Mouse (Mus musculus) lung, postnatal 10 days (tissue): ENCODE measurements around the gene Rora.

Experiments used
- DNase-seq: peaks from one replicate; pipeline ENCODE4 v3.0.0; 2021

Rora gene

DNA sequence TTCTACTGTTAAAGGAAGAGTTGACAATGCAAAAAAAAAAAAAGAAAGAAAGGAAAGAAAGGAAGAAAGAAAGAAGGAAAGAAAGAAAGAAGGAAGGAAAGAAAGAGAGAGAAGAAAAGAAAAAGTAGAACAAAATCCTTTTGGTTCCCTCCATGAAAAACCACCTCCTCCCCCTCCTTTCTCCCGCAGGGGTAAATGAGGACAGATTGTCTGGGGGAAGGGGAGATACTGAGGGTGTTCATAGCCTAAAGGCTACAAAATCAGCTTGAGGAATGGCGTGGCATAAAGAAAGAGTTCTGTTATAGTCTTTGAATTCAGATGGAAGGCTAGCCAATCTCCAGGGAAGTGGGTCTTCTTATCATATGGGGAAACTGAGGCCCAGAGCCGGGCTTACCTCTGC, 107.3 kb downstream of the Rora start:
- DNase-seq, result no peak

DNA sequence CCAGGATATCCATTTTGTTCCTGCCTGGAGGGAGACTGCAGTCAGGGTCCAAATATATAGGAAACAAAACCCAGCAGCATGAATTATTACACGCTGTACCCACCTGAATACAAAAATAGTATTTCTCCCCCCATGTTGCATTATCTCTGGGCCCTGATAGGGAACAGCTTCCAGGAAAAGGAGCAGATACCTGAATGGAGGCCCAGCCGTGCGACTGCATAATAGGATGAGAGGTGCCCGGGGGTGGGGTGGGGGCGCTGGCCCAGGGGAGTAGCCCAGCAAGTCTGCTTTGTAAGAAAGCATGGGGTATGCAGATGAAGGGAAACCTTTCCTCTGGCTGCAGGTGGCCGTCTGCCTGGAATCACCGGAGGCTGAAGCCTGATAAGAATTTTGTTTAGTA, 108.1 kb downstream of the Rora start:
- DNase-seq, result no peak

DNA sequence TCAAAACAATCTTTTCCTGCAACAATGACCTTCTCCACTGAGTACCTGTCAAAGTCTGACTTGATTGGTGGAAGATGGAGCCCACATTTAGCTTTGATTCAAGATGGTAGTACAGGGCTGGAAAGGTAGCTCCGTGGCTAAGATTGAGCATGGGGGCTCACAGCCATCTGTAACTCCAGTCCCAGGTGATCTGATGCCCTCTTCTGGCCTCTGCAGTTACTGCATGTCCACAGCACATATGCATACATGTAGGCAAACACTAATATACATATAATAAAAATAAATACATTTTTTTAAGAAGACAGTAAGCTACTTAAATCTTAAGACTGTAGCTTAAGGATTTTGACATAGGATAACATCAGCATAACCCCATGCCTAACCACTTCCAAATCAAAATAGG, 112.0 kb downstream of the Rora start:
- DNase-seq, result peak; percentile 15

DNA sequence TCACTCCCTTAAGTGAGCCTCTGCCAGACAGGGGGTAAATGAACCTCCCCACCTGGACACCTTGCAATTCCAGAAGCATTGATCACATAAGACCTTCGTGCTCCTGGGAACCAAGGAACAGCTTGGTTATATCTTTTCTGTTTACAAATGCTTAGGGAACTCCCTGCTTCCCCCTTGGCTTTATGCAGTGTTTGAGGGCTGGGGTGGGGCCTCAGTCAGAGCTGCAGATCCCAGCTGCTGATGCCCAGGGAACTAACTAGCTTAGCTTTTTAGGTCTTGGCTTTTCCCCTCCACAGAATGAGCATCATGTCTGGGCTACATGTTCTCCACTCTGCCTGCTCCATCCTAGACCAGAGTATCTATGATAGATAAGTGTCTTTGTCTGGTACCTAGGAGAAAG, 116.1 kb downstream of the Rora start:
- DNase-seq, result no peak

DNA sequence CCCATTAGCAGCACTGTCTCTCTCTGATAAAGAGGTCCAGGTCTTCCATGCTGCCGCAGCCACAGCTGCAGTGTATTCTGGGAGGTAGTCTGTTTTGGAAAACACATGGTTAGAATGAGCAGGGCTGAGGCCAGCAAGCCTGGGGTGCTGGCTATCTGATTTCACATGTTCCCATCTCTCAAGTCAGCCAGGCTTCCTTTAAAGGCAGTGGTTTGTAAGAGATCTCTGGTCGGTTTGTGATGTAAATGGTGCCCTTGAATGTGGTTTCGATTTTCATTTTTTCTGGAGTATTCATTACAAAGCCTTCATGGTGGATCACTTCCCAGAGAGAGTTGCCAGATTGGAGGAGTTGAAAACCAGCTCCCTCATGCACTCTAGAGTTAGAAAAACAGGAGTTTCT, 117.8 kb downstream of the Rora start:
- no peak for DNase-seq

DNA sequence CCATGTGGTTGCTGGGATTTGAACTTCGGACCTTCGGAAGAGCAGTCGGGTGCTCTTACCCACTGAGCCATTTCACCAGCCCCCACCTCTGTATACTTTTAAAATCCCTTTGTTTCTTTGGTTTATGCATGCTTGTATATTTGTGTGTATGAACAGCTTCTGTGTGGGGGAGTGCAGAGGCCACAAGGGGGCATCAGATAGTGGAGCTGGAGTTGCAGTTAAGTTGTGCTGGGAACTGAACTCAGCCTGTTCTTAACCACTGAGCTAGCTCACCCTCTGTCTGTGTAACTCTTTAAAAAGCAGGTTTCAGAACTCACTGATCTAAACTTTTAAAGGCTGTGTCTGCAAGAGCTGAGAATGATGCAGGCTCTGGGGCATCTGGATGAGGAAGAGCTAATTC, 120.2 kb downstream of the Rora start:
- DNase-seq, result no peak

DNA sequence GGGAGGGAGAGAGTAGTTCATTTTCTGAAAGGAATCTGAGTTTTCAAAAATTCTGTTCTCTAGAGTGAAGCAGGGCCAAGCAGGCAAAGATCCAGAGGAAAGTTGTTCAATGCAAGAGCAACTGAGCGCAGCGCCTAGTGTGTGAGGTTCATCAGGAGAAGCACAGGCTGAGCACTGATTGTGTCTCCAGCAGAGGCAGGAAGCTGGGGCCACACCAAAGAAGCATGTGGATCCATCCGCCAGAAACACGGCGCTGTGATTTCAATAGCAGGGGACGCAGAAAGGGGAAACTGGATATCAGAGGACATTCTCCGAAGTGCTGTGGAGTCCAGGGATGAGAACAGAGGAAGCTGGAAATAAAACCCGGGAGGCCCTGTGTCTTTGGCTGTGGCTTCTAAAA, 128.4 kb downstream of the Rora start:
- DNase-seq, result peak; percentile 19

DNA sequence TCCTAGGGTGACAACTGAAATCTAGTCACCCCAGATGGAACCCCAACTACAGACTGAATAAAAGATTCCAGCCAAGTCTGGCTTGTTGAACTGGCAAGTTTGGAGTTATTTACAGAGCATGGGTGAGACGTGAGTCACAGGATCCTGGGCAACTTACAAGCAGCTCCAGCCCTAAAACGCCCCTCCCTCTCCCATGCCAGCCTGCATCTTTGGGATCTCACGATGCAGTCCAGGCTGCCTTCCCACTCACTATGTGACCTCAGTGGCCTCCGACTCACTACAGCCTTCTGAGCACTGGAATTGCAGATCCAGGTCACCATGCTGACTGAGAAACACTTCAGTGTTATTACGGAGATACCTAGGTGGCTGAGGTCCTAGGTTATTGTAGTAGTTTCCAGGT, 129.0 kb downstream of the Rora start:
- no peak for DNase-seq

DNA sequence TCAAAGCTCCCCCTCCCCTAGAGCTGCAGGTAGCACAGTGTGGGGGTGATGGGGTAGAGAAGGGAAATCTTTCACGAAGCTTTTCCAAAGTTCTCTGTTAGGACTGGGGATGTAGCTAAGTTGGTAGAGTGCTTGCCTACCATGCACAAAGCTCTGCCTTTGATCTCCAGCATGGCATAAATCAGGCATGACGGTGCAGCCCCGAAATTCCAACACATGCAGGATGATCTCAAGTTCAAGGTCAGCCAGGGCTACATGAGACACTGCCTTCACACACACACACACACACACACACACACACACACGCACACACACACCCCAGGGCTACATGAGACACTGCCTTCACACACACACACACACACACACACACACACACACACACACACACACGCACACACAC, 129.7 kb downstream of the Rora start:
- no peak for DNase-seq

DNA sequence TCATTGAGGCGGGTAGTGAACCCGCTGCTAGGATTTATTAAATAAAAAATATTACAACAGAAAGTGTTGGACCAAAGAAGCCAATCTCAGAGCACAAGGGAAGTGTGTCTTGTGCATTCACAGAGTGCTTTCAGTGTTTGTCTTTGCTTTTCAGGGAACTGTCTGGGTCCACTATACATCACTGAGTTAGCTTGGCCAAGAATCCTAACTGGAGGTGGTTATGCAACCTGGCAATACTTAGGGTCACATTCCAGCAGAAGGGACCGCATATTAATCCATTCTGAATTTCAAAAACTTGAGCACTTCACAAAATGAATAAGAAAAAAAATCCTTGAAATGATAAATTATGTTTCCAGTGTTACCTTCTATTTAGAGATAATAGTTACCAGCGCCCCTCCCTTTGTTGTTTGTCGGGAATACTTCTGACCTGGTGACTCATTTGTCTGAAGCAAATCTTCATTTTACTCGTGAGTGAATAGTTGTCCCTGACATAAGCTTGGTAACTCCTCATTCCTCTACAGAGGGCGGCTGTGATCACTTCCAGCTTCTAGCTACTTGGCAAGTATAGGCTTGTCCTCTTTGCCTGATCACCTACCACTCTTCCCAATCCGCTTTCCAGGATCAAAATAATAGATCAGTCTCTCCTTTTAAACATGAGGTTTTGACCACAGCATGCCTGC, 133.2 kb downstream of the Rora start:
- no peak for DNase-seq

DNA sequence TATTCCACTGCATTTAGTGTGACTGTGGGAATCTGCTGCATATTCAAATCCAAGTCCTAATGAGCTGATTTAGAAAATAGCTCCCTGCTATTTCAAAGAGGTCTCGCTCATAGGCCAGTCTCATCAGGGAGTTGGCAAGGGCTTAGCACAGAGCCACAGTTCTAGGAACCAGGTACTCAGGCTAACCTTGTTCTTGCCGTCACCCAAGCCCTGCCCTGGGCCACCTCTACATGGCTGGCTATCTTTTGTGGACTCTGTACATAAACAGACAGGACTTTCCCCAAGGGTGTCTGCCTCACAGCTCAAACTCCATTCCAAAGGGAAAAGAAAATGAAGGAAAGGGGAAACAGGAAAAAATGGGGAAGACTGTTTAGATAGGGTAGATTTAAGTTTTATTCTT, 134.1 kb downstream of the Rora start:
- DNase-seq, result no peak

DNA sequence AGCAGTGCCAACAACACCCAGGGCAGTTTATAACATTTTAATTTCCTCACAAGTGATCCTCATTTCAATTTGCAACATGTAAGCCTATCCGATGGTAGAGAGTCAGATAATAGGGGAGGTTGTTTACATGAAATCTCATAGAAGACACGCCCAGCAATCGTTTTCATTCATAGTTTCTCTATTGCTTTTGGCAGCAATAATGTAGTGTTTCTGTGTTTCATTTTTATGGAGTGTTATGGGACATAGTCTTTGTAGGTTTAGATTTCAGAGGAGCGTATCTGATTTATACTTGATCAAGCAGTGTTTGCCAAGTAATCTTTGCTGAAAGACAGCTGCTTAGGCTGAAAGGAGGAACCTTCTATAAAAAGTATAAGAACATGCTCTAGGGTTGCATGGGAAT, 137.3 kb downstream of the Rora start:
- DNase-seq, result no peak

DNA sequence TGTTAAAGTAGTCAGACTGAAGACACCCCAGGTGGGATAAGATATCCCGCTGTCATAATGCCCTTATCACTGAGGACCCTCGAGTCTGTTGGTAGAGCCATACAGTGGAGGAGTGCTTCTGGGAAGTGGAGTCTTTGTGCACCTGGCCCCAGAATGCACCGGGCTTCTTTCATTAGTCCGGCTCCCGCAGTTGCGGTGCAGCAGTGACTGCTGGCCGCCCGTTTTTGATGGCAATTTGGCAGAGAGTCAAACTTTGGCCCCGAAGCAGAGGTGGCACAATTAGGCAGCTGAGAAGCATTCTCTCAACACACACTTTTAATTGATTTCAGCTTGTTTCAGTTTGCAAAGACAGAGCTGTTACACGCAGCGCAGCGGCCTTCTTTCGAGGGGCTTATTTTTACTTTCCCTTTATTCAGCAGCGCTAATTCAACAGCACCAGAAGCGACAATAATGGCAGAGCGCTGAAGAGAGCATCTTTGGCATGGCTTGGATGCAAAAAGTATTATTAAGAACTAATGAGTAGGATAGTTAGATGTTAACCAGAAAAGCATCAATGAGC, 138.5 kb downstream of the Rora start:
- no peak for DNase-seq

DNA sequence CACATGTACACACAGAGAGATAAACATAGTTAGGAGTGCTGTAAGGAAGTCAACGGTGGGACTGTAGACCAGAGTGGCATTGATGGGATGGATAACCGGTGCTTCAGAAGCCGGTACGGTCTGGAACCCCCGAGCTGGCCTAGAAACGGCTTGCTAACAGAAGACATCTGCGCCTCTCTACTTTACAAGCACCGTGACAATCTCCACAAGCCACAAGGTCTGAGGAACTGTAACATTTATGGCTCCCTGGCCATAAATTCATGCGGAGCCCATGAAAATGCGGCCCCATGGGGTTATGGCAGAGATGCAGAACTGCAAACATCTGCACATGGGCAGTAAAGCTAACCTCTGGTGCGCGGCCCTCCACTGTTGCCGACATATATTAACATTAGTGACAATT, 141.7 kb downstream of the Rora start:
- DNase-seq, result no peak

DNA sequence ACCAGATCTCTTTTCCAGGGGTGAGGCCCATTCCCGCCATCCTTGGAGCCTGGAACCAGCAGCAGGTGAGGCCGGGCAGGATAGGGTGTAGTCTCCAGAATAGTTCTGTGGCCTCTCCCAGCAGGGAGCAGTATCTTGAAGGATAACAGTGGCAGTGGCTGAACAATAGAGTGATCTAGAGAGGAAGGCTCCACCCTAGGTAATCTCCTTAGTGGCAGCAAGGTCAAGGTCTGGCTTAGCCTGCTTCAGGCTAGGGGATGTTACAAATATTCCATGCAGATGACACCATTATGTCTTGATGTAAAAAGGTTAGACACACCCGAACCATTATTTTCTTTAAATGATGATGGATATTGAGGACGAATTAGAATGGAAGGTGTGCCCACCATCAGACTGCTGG, 144.6 kb downstream of the Rora start:
- no peak for DNase-seq

DNA sequence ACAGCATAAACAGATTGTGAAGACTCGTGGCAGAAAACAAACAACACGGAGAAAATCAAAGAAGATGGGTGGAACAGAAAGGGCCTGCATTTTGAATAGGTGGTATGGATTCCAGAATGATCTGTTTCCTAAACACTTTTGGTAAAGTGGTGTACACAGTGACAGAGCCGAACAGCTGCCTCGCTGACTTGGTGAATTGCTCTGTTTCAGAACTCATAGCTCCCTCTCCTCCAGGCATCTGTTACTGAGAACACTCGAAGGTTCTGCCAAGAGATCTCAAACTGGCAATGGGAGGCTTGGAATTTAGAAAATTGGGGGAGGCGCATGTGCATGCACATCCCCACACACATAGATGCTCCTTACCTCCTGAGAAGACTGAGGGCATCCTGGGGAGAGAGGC, 145.5 kb downstream of the Rora start:
- no peak for DNase-seq

DNA sequence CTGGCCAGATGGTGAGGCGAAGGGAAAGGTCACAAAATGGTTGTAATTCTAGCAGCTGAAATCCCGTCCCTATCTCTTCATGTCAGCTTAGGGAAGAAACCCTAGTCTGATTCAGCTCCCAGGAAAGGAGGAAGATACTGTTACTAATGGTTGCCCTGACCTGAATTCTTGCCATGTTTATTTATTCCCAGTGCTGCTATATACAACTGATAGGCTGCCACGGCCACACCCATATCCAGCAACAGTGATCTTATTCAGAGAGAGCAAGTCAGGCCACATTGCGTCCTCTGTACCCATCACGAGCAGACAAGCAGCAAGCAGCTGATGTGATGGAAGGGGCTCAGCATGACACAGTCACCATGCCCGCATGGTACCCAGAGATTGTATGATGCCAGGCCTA, 150.6 kb downstream of the Rora start:
- DNase-seq, result no peak

DNA sequence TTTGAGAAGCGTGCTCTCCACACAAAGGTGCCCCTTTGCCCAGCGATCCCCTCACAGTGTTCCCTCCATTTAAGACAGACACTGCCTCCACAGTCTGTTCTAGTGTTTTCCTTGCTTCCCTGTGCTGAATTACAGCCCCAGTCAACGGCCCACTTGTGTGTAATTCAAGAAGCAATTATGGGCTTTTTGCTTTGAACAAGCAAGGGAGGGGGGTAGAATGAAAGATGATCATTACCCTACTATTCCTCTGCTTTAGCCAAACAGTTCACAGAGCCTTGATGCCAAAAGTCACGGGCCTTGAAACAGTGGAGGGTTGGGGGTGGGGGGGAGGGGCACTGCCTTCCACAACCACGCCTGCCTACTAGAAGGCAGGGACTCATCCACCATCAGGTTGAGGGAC, 152.2 kb downstream of the Rora start:
- DNase-seq, result no peak

DNA sequence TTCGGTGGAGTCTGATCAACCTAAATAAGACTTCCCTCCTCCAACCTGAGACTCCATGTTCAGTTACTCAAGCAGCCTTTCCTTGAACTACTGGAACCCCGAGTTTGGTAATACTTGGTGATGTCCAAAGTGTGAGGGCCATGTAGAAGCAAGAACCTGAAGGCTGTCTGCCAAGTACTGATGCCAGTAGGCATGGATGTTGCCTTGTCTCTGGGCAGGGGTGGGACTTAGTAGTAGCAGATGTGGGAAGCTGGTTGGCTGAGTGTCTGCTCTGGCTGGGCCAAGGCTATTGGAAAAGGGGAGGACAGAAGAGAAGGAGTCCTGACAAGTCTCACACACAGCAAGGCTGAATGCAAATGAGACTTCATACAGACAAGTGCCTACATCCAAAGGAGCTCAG, 154.1 kb downstream of the Rora start:
- DNase-seq, result no peak

DNA sequence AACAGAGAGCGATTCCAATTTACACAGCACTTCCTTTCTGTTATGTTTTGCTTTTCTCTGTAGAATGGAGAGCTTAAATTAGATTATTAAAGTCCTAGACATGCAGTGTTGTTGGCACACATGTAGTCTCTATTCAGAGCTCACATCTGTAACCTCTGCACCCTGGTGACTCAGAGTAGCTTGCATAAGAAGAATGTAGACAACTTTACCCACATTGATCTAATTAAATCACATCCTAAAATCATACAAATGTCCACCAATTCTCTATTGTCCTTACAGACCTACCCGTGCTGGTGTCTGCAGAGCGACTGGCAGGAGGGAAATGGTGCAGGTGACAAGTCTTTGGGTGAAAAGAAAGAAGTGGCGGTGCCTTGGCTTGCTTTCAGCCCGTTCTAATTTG, 155.9 kb downstream of the Rora start:
- DNase-seq, result no peak

DNA sequence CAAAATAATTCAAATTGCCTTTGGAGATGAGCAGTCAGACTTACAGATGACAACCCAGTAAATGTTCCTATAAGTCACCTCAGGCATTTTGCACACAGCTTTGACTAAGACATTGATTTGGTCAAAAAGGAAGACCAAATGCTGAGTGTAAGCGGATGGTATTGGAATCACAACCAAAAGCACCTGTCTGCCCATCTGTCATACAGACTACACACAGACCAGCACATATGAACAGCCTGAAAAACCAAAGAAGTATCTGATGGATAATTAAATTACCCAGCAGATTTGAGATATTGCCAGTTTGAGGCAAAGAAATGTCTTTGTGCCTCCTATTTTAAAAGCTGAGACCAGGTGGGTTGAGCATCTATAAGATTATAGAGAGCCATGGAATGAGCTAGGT, 161.1 kb downstream of the Rora start:
- no peak for DNase-seq

DNA sequence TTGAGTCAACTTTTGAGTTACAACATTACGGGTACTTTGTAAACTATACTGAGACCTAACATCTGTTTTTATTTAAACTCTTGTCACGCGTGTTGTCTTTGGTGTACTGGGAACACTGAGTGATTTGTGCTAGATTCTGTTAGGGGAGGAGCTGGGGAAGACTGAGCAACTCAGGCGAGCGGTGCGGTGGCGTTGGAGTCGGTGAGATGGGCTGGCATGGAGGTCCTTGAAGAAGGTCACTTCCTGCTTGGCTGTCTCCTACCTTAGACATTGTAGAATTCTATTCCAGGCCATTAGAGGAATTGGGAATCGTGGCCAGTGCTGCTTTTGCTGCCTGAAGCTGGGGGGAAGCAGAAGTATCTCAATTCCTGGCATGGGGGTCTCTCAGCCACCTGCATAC, 162.3 kb downstream of the Rora start:
- DNase-seq, result no peak

DNA sequence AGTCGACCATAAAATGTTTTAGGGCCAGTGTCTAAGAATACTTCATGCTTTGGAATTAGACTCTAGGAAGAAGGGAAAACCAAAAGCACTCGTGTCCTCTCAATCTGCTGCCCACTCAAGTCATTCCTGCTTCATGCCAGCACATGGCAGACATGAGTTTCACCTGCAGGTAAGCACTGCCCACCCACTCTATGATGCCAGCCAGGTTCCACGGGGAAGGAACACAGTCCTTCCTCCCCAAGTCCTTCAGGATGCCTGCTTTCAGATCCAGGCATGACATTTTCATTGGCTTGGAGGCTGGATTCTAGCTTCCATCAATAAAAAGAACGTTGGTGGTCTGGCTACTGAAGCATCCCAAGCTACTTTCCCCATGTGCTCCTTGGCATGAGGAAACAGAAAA, 166.4 kb downstream of the Rora start:
- no peak for DNase-seq

DNA sequence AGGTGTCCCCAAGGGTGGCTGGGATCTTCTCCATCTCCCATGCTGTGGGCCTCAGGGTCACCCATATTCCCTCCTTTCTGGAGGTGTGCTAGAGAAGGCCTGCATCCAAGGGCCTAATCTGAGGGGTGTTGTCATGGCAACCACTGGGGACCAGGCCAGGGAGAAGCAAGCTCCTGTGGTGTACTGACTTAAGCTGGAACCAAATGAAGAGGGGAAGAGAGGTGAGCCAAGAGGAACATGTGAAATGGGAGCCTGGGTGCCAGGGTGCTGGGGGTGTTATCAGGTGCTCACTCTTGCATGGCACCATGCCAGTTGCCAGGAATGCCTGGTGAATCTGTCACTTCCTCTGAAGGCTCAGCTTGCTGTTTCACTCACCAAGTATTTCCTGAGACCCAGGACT, 166.9 kb downstream of the Rora start:
- peak; percentile 7 for DNase-seq

DNA sequence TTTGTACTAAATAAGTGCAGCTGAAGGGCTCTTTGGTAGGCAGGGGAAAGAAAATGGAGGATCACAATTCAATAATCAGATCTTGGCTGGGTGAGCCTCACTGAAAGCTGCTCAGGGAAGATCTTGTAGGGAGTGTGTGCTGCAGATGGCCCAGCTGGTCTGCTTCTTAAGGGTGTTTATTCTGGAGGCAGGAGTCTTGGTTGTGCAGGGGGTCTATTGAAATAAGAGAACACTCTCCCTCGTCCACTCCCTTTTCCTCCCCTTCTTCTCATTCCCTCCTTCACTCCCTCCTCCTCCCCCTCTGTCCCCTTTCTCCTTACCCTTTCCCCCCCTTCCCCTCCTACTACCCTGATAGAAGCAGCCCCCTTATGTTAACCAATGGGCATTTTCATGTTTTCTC, 167.8 kb downstream of the Rora start:
- DNase-seq, result no peak

DNA sequence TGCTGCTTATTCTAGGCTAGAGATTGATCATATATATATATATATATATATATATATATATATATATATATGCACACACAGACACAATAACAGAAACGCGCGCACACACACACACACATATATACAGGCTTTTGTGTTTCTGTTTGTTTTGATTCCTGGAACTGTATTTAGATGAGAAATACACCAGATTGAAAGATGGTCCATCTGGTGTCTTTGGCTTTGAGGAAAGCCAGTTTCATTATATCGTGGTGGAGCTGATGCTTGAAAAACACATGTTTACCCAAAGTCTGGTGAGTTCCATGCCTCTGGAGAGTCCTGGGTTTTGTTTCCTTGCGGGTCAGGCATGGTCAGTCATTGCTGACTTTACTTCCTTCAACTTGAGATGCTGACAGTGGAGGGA, 169.7 kb downstream of the Rora start:
- DNase-seq, result no peak
